Mouse (Mus musculus) gastrocnemius, postnatal 14 days (tissue): ENCODE results near the gene Rad23a. TPM values are rescaled to one million over a fixed set of nuclear protein-coding genes. Genes with fewer than 3 reads are reported as not detected.

Experiments used
- DNase-seq: peaks from one replicate; pipeline ENCODE4 v3.0.0; 2021; ENCODE audit warnings: mixed read lengths
- intact Hi-C: fragments of 180-260 bp; cut with DNase I; formaldehyde crosslinking; loops from one replicate; pipeline ENCODE4 v1.15.1; 2025; ENCODE audit warnings: low total_unique reads
- long read RNA-seq, 2 experiments: library from polyadenylated mRNA; stranded (forward); transcript quantifications; one replicate each; pipeline ENCODE4 v2.0.0; 2021
- total RNA-seq, 2 experiments: library from RNA; stranded (reverse); gene quantifications; 2 replicates each; pipeline ENCODE4 v1.2.3; 2021

The Rad23a gene
- total RNA-seq, result 100 to 1,000 TPM; 122 to 124 TPM
- long read RNA-seq, experiment 1, transcript Rad23a-201 (9 exons, 2,074 nt), result major isoform, 77 of 205 reads
- long read RNA-seq, experiment 1, transcript Rad23a-202 (9 exons, 1,842 nt), result minor isoform, 75 of 205 reads
- long read RNA-seq, experiment 1, partial matches to known transcripts, result 12 of 205 reads
- long read RNA-seq, experiment 1, other reads (novel, unspliced or antisense), result 41 of 205 reads
- long read RNA-seq, experiment 2, transcript Rad23a-201 (9 exons, 2,074 nt), result major isoform, 83 of 207 reads
- long read RNA-seq, experiment 2, transcript Rad23a-202 (9 exons, 1,842 nt), result minor isoform, 72 of 207 reads
- long read RNA-seq, experiment 2, partial matches to known transcripts, result 16 of 207 reads
- long read RNA-seq, experiment 2, other reads (novel, unspliced or antisense), result 35 of 207 reads

GRCm38 (mm10) chr8:84840248-84840999 is at the start of gene Rad23a:
Gene Rad23a, minus strand, starts transcription at chr8:84840665.
- intact Hi-C loops, result no loop called here

DNA sequence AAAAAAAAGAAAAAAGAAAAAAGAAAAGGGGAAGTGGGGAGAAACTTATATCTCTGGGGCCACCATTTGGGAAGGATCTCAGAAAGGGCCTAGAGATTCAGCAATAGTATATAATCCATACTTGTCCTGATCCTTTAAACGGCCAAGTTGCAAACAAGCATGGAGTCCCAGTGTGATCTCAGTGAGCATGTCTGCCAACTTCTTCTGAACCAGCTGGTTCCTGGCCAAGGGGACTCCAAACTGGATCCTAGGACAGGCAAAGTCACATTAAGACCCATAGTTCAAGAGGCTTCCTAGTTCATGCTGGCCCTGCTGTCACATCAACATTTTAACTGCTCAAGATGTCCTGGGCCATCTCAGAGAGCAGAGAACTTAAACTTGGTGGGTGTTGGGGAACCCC is 48.7 kb upstream of the Rad23a start:
- DNase-seq, result no peak
- intact Hi-C loops, result no loop called here

More at GRCm38 (mm10) chr8:84840248-84840999, at the start of gene Rad23a:
- DNase-seq, result peak; percentile 91

DNA sequence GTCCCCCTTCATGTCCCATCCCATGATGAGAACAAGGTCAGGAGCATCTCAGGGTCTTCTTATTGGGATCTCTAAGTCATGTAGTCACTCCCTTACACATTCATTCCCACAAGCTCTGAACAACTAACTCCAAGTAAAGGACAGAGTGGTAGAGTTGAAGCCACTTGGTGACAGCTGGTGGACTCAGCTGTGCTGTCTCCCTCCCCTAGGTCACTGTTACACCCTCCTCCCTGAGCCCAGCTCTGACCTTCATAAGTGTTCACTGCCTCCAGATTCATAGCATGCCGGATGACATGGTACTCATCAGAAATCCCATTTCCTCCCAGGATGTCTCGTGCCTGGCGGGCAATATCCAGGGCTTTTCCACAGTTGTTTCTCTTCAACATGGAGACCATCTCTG is 47.8 kb upstream of the Rad23a start:
- DNase-seq, result no peak
- intact Hi-C loops, result no loop called here

DNA sequence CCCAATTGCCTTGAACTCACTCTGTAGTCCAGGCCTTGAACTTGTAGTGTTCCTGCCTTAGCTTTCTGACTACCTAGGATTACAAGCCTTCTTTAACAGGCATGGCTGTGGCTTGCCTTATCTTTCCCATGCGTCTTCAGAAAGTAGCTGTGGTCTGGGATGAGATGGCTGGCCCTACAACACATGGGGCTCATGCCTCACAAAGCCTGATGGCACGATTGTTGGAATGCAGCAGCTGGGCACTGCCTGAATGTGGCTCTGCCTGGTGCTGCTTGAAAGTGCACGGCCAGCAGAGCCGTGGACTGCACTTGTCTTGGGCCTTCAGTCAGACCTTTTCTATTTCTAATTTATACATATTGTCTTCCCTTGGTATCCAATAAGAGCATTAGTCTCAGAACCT is 44.3 kb upstream of the Rad23a start:
- DNase-seq, result no peak
- intact Hi-C loops, result no loop called here

GRCm38 (mm10) chr8:84878915-84879314 is 38.5 kb upstream of the Rad23a start:
- DNase-seq, result no peak
- intact Hi-C loops, result no loop called here

DNA sequence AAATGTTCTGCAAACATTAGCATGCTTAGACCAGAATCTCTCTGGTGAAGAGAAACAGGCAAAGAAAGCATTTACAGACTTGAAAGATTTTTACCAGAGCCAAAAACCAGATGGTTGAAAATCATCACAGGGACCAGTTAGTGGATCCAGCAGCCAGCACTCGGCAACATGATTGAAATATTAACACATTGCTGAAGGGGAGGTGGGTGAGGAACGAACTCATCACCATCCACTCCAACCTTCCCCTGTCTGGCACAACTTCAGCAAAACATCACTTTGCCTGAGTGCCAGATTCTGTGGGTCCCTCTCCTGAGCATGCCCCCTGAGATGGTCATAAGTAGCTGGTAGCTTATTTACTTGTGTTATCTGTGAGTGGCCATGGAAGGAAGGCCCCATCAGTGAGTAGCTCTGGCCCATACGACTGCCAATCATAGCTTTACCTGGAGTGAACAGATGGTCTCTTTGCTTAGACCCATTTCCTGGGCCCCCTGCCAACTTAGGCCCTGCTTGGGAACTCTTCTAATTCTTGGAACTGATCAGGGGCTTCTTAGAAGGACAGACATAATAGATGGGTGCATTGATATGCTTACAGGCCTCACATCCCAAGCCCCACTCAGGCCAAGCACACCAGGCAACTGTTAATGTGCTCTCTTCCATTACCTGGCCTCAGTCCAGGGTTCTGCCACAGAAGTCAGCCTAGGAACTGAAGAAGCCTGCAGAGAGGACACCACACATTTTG is 37.0 kb upstream of the Rad23a start:
- no peak for DNase-seq
- intact Hi-C loops, result no loop called here

DNA sequence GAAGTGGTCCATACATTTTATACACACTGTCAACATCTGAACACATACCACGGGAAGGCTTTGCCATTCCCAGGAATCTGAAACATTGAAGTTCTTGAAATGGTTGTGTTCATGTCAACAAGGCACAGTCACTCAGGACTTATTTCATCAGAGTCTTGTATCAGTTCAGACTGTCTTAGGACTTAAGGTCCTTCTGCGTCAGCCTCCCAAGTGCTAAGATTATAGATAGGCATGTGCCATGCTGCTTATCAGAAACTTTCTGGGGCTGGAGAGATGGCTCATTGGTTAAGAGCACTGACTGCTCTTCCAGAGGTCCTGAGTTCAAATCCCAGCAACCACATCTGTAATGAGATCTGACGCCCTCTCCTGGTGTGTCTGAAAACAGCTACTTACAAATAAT is 33.9 kb upstream of the Rad23a start:
- intact Hi-C loops, result no loop called here
- no peak for DNase-seq

DNA sequence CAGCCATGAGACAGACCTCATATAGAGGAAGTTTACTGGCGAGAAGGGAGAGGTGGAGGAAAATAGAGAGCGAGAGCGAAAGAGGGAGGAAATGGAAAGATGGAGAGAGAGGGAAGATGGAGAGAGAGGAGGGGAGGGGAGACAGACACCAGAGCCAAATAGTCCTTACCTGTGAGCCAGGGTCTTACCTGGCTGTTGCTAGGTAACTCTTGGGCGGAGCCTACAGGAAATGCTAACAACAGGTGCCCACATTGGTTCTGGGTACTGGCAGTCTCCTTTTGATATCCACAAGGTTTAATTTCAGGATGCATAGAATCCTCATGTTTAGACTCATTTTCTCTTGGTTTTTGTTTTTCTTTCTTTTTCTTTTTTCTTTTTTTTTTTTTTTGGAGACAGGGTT is 32.6 kb upstream of the Rad23a start:
- intact Hi-C loops, result no loop called here

DNA sequence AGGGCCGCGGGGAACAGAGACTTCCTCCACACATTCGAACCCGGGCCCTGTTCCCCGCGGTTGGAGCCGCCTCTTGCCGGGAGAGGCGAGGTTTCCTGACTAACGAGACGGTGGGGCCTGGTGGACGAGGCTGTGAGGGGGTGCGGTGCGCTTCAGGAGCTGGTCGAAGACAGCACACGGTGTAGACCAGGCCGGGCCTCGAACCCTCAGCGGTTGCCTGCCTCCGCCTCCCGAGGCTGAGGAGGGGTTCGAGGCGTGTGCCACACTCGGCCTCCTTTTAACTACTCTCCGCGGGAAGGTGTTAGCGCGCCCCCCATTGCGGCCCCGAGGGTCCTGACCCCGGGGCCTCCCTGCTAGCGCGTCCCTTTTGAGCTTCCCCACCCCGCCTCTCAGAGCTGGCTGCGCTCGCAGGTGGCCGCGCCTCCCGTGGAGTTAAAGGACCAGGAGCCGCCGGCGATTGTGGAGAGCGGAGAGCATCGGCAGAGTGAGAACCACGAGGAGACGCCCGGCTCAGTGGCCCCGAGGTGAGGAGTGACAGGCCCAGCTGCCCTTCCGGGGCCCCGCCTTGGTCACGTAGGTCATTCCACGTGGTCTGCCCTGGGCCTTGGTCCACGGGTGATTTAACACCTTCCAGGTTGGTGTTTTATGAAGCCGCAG is 32.0 kb upstream of the Rad23a start:
- peak; percentile 38 for DNase-seq
- intact Hi-C loops, result no loop called here

More for the DNA sequence above, 32.6 kb upstream of the Rad23a start:
- no peak for DNase-seq

DNA sequence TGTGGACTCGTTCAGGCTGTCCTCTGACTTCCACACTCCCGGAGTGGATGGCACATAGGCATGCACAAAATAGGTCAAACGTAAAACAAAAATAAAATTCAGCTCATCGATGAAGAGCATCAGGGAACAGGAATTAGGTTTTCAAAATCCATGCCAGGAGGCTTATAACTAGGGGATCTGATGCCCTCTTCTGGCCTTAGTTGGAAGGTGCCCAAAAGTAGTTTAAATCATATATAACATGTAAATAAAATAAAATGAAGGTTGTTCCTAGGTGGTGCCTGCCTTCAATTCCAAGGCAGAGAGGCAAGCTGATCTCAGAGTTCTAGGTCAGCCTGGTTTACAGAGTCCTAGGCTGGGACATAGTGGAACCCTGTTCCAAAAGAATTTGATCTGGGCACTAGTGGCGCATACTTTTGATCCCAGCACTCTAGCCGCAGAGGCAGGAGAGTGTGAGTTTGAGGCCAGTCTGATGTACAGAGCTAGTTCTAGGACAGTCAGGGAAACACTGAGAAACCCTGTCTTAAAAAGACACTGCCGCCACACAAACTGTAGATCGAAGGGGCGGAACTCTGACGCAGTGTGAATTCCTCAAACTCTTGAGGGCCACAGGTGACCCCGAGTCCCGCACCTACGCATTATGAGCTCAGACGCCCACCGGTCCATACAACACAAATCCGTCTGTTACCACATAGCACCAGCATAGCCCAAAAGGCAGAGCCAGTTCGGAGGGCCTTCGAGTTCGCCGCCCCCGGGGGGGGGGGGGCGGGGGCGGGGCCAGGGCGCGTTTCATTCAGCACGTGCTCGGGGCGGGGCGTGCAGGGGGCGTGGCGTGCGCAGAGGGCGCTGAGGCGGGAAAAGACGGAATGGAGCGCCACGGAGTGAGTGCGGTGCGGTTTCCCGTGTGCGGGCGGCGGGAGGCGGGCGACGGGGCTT is 31.2 kb upstream of the Rad23a start, which contains the start of gene Syce2:
Gene Syce2, plus strand, starts transcription at position 736 of the 933 bp plus-strand sequence.
- peak; percentile 80 for DNase-seq
- intact Hi-C loops, result no loop called here

DNA sequence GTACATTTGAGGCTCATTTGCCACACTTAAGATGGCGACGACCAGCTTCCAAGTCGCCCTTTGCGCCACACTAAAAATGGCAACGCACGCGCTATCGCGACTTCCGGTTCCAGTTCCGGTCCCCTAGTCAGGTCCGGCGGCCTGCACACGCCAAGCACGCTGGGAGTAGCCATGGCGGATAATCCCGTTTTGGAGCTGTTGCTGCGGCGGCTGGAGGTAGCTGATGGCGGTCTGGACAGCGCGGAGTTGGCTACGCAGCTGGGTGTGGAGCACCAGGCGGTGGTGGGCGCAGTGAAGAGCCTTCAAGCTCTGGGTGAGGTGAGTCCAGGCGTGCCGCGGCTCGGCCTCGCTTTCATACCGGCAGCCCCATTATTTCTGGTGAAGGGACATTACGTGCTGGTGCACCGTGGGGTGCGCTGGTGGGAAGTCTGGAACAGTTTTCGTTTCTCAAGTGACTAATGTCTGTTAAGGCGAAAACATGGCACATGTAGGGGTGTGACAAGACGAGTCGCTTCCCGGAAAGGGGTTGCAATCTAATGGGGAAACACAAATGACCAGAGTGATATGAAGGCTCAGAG is 16.5 kb upstream of the Rad23a start, which contains the start of gene Farsa:
Gene Farsa, plus strand, starts transcription at position 126 of the 578 bp plus-strand sequence.
- DNase-seq, result peak; percentile 92
- intact Hi-C loops, result no loop called here

GRCm38 (mm10) chr8:84856434-84856833 is 16.0 kb upstream of the Rad23a start:
- intact Hi-C loops, result no loop called here
- DNase-seq, result no peak

DNA sequence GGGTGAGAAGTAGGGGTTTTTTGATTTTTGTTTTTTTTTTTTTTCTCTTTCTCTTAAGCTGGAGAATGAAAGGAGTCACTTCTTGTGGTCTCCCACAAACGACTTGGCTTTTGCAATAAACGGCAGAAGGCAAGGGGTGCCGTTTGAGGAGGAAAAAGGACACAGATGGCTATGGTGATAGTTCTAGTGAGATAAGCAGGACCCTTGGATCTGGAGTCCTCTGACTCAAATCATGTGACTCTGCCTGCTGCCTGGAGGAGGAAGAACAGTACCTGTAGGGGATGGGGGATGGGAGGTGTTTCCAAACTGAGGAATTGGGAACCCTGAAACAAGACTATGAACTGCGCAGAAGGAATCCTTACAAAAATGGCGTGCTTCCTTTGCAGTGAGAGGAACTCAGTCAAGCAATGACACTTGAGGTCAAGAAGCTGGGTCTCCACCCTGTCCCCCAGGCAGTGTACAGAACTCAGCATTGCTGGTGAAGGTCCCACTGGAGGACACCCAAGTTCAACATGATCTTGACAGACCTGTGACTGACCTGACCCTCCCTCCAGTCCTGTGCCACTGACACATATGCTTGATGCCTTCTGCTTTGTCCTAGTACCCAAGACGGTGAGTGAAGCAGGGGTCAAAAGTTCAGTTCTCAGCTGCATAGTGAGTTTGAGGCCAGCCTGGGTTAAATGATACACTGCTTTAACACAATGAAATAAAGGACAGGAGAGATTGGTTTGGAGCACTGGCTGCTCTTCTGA is 7.4 kb upstream of the Rad23a start:
- intact Hi-C loops, result no loop called here
- no peak for DNase-seq

GRCm38 (mm10) chr8:84846722-84847572 is 6.5 kb upstream of the Rad23a start, which contains the start of gene Calr:
Gene Calr, minus strand, starts transcription at chr8:84846934.
- DNase-seq, result peak; percentile 99
- intact Hi-C loops, result no loop called here

- DNase-seq, result peak; percentile 14
- intact Hi-C loops, result no loop called here
These were observed 5.7 kb upstream of the Rad23a start for GRCm38 (mm10) chr8:84846094-84846721.
